Mouse (Mus musculus) hindbrain, embryonic 10.5 days (tissue): ENCODE measurements around the gene Rpain. TPM values are rescaled to one million over a fixed set of nuclear protein-coding genes. Genes with fewer than 3 reads are reported as not detected.

Experiments used
- DNase-seq: peaks from one replicate; pipeline ENCODE4 v3.0.0-alpha.2; 2017; ENCODE audit warnings: low spot score
- H3K27ac ChIP-seq: fragments of 300-500 bp; sonication (generic); 2 replicates; pipeline ENCODE4 v1.5.1; 2016; ENCODE audit warnings: mild to moderate bottlenecking, moderate library complexity
- H3K27me3 ChIP-seq: fragments of 300-500 bp; sonication (generic); 2 replicates; pipeline ENCODE4 v1.6.1; 2016; ENCODE audit warnings: mild to moderate bottlenecking; ENCODE audit not compliant: poor library complexity, insufficient read depth, severe bottlenecking
- H3K36me3 ChIP-seq: fragments of 300-500 bp; sonication (generic); 2 replicates; pipeline ENCODE4 v1.6.1; 2016; ENCODE audit warnings: mild to moderate bottlenecking, moderate library complexity
- H3K4me1 ChIP-seq: fragments of 300-500 bp; sonication (generic); replicated peaks from 2 replicates; pipeline ENCODE4 v1.6.1; 2016; ENCODE audit warnings: mild to moderate bottlenecking
- H3K4me3 ChIP-seq: fragments of 300-500 bp; sonication (generic); 2 replicates; pipeline ENCODE4 v1.5.1; 2016; ENCODE audit warnings: mild to moderate bottlenecking, moderate library complexity
- H3K9me3 ChIP-seq: fragments of 300-500 bp; sonication (generic); 2 replicates; pipeline ENCODE4 v1.6.1; 2016; ENCODE audit warnings: mild to moderate bottlenecking, moderate library complexity
- WGBS: fragments of 180-500 bp; shearing (Covaris S2); methylation state at CpG from one replicate; pipeline ENCODE4 v1.1.7; 2016; 5-methylcytosine and 5-hydroxymethylcytosine counted together
- polyA plus RNA-seq: library from polyadenylated mRNA; unstranded; fragments of >200 nt; fragmentation: Nextera tagmentation; extraction: Ambion mirVana; gene quantifications from 2 replicates; pipeline ENCODE4 v1.2.1, GENCODE M21; 2016

The Rpain gene
- polyA plus RNA-seq, 1 experiment from 2014 or later: 90.0 TPM

DNA sequence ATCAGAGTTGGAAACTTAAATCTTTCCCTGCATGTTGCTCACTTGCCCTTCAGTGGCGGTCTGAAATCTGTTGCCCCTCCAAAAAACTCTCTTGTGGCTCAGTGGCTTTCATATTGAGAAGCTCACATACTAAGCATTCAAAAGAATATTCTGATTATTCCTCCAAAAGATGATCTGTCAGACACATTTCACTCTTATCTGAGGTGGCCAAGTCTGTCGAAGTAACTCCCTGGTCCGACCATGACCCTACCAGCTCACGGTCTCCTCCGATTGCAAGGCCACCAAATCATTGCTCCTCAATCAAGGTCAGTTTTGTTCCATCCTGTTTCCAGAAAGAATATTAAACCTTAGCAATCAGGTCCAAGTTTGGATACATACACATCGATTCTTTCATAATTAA lies 37.0 kb downstream of the Rpain start:
- Histone ChIP-seq H3K27ac (no peak overlapping the region), H3K36me3 (peaks cover 49% of the 10 kb centered on the region), H3K27me3 (no peaks in the 10 kb centered on the region), H3K4me3 (no peak overlapping the region), H3K4me1 (peaks cover 20% of the 10 kb centered on the region), H3K9me3 (no peaks in the 10 kb centered on the region)
- WGBS: 96% methylated on average over 6 of the region's 6 CpGs
- no peak for DNase-seq

DNA sequence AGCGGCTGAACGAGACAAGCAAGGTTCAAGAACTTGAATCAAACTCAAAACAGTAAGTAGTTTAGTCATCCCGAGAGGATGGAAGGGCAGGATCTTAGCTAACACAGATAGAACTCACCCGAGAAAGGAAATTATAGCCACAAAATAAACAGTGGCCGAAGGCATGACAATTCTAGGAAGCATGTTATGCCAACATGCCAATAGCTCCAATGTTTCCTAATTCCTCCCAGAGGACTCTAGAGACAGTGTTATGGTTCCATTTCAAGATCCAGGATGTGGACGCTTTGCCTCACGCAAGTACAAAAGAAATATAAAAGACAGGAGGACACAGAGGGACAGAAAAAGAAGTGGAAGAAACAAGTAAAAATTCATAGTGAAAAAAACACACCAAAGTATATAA lies 37.8 kb downstream of the Rpain start:
- Histone ChIP-seq H3K9me3 (no peaks in the 10 kb centered on the region), H3K4me3 (no peak overlapping the region), H3K4me1 (peaks cover 15% of the 10 kb centered on the region), H3K27ac (no peak overlapping the region), H3K36me3 (peaks cover 57% of the 10 kb centered on the region), H3K27me3 (no peaks in the 10 kb centered on the region)
- DNase-seq: no peak
- 90% methylated on average over 7 of the region's 7 CpGs for WGBS

DNA sequence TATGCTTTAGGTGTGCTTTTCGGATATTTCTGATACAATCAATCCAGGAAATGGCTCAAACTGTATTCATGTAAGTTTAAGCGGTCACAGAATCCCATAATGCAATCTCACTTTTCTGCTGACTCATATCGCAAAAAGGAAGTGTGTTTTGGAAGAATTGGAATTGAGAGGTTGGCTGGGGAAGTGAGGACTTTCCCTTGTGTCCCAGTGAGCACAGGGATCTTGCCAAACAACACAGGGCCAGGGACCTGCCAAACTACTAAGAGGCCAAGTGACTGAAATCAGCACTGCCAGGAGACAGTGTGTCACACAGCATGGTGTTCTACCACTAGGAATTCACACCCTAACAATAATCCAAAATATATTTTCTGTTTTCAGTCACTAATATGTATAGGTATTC lies 38.3 kb downstream of the Rpain start:
- H3K36me3 ChIP-seq: peaks cover 62% of the 10 kb centered on the region
- DNase-seq: no peak
- no peaks in the 10 kb centered on the region for H3K27me3 ChIP-seq
- peaks cover 10% of the 10 kb centered on the region for H3K4me1 ChIP-seq
- WGBS: 98% methylated on average over 3 of the region's 3 CpGs
- no peak overlapping the region for H3K4me3 ChIP-seq
- H3K27ac ChIP-seq: no peak overlapping the region
- no peaks in the 10 kb centered on the region for H3K9me3 ChIP-seq

DNA sequence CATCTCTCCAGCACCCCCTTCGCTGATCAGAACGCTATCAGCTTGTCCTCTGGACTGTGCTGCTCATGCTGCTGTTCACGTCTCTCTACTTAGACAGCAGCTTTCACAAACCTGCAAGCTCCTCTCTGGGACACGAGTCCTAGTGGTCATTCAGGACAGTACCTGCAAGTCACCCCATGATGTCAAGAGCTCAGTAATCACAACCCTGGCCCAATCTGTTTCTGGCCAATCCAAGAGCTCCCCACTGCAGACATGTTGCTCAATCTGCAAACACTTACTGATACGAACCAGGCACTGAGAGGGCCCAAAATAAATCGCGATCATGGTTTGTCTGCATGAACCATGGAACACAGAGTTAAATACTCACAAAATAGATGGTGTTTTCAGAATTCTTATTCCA lies 42.7 kb downstream of the Rpain start:
- no peaks in the 10 kb centered on the region for H3K27me3 ChIP-seq

DNA sequence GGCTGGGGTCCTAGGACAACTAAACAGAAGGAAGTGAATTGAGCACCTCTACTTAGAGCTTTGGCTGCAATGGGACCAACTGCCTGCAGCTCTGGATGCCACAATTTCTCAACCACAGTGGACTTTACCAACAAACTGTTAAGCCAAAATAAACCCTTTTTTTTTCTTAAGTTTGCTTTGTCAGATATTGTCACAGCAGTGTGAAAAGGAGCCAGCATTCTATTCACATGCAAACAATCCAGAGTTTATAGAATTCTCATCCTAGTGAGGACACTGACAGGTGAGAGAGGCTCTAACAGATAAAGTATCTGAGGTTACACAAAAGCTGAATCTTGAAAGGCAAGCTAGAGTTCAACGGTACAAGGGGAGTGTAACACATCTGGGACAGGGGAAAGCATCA lies 47.0 kb downstream of the Rpain start:
- 90% methylated on average over 1 of the region's 1 CpGs for WGBS
- peaks cover 46% of the 10 kb centered on the region for H3K36me3 ChIP-seq

More for the DNA sequence above, 42.7 kb downstream of the Rpain start:
- DNase-seq: no peak
- Histone ChIP-seq H3K4me1 (peaks cover 14% of the 10 kb centered on the region), H3K9me3 (no peaks in the 10 kb centered on the region), H3K36me3 (peaks cover 69% of the 10 kb centered on the region), H3K27ac (no peak overlapping the region), H3K4me3 (no peak overlapping the region)
- 95% methylated on average over 7 of the region's 7 CpGs for WGBS

DNA sequence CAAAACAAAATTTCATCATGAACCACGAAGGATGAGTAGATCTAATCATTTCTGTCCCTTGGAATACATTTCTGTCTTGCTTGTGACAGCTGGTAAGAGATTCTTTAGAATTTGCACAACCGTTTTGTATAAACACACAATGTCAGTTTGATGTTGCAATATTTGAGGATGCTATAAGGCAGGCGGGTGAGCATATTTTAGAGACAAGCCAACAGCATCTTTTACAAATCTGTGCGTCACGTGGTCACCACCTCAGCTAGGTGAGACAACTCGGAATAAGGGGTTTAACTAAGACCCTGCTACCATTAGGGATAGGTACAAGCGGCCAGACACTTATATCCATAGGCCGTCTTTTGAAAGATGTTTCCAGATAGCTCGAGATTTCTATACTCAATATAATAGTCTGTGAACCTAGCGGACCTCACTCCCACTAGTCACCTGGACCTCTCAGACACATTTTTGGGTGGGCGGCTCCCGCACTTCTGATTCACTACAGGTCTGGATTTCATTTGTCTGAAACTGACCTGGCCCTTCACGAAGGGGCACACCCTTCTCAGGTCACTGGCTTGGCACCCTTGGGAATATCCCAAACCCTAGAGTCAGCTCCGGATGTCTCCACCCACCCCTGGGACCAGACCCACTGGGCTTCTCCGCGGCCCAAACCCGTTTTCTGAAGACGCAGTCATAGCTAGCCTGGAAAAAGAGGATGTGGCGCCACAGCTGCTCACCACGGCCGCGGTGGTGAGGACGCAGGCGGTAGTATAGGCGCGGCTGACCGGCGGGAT lies 48.6 kb downstream of the Rpain start:
- peak overlapping the region; percentile 82 for H3K4me3 ChIP-seq
- DNase-seq: no peak
- peaks cover 46% of the 10 kb centered on the region for H3K36me3 ChIP-seq
- no peaks in the 10 kb centered on the region for H3K9me3 ChIP-seq
- no peaks in the 10 kb centered on the region for H3K27me3 ChIP-seq
- 7% methylated on average over 28 of the region's 28 CpGs for WGBS
- peak overlapping the region; percentile 95 for H3K27ac ChIP-seq
- peaks cover 37% of the 10 kb centered on the region for H3K4me1 ChIP-seq

More for the DNA sequence above, 47.0 kb downstream of the Rpain start:
- Histone ChIP-seq H3K4me1 (peaks cover 37% of the 10 kb centered on the region), H3K9me3 (no peaks in the 10 kb centered on the region), H3K27ac (no peak overlapping the region), H3K4me3 (no peak overlapping the region), H3K27me3 (no peaks in the 10 kb centered on the region)
- no peak for DNase-seq

DNA sequence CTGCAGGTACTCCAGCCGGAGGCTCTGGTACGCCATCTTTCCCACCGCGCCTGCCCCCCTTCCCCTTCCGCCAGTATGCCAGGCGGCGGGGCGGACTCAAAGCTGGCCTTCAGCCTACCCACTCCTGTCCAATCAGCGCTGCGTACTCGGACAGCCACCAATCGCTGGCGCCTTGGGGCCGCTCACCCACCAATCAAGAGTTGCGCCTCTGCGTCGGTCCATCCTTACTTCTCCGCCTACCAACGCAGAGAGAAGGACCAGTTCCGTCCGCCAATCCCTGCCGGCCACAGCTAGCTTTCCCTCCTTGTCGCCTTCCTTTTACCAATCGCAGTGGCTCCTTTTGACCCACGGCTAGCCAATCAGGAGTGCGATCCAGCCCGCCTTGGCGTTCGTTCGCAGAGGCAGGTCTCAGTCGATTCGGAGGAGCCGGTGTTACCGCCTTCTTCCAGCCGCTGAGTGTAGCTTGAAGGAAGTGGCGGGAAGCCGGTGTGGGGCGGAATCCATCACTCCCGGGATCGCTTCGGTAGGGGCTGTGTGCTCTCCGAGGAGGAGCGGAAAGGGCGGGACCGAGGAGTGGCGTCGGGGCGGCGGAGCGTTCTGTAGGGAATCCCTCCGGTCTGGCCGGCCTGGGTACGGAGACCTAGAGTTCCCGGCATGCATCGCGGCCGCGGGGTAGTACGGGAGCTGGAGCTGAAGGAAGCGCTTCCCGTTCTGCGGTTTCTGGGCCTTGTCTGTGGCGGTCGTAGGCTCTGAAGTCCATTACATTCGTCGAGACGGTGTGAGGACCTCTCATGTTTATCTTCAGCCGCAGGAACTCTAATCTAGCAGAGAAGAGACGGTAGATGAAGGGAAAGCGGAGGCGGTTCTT lies 49.4 kb downstream of the Rpain start, which contains the start of the genes Mis12 and Derl2:
Mis12 (plus strand) TSS at position 411 of the 868 bp plus-strand sequence.
Derl2 (minus strand) TSS at position 641 of the 868 bp plus-strand sequence.
- peak within 1 kb of the TSS; percentile 82 for H3K4me3 ChIP-seq
- DNase-seq: peak; percentile 98
- H3K36me3 ChIP-seq: peaks cover 46% of the 10 kb centered on the region
- under 1% methylated on average over 71 of the region's 71 CpGs for whole genome bisulfite sequencing
- no peaks in the 10 kb centered on the region for H3K27me3 ChIP-seq
- no peaks in the 10 kb centered on the region for H3K9me3 ChIP-seq
- H3K4me1 ChIP-seq: peaks cover 37% of the 10 kb centered on the region
- peak within 1 kb of the TSS; percentile 95 for H3K27ac ChIP-seq

Other genes with a start within 250 kb of the Rpain start
- gene Zfp3, start 206.0 kb upstream of the Rpain start, polyA plus RNA-seq: 7.2 and 8.1 TPM in 2 replicates
- not detected in 2 replicates for gene Scimp, start 157.6 kb upstream of the Rpain start, polyA plus RNA-seq
- gene Rabep1, start 125.4 kb upstream of the Rpain start, polyA plus RNA-seq: 32.5 and 41.7 TPM in 2 replicates
- gene Nup88, start 240 bp upstream of the Rpain start, polyA plus RNA-seq: 132 and 148 TPM in 2 replicates
- 273 and 311 TPM in 2 replicates for gene C1qbp, start 12.8 kb downstream of the Rpain start, polyA plus RNA-seq
- 18.8 and 21.7 TPM in 2 replicates for gene Dhx33, start 34.2 kb downstream of the Rpain start, polyA plus RNA-seq
- 50.8 and 62.6 TPM in 2 replicates for gene Mis12, start 49.4 kb downstream of the Rpain start, polyA plus RNA-seq
- gene Derl2, start 49.6 kb downstream of the Rpain start, polyA plus RNA-seq: 33.0 and 33.5 TPM in 2 replicates
- gene 6330403K07Rik, start 63.3 kb downstream of the Rpain start, polyA plus RNA-seq: 141 and 276 TPM in 2 replicates
- gene Nlrp1a, start 174.5 kb downstream of the Rpain start, polyA plus RNA-seq: 0.04 and 0.10 TPM in 2 replicates